Mouse (Mus musculus) hindbrain, embryonic 12.5 days (tissue): ENCODE results near the gene Ankrd35. TPM values are rescaled to one million over a fixed set of nuclear protein-coding genes. Genes with fewer than 3 reads are reported as not detected.

Experiments
- ATAC-seq: fragments of 200-750 bp; cut with Nextera tagmentation; 2 replicates; pipeline ENCODE4 v1.8.0; 2017; ENCODE audit warnings: moderate TSS enrichment; ENCODE audit not compliant: low FRiP score
- H3K27ac ChIP-seq: fragments of 300-500 bp; sonication (generic); 2 replicates; pipeline ENCODE4 v1.5.1; 2016; ENCODE audit warnings: mild to moderate bottlenecking
- H3K27me3 ChIP-seq: fragments of 300-500 bp; sonication (generic); 2 replicates; pipeline ENCODE4 v1.6.1; 2016; ENCODE audit warnings: mild to moderate bottlenecking
- H3K36me3 ChIP-seq: fragments of 300-500 bp; sonication (generic); 2 replicates; pipeline ENCODE4 v1.6.1; 2016; ENCODE audit warnings: mild to moderate bottlenecking
- H3K4me1 ChIP-seq: fragments of 300-500 bp; sonication (generic); 2 replicates; pipeline ENCODE4 v1.6.1; 2016
- H3K4me2 ChIP-seq: fragments of 300-500 bp; sonication (generic); replicated peaks from 2 replicates; pipeline ENCODE4 v1.6.1; 2016; ENCODE audit warnings: mild to moderate bottlenecking
- H3K4me3 ChIP-seq: fragments of 300-500 bp; sonication (generic); 2 replicates; pipeline ENCODE4 v1.5.1; 2016; ENCODE audit warnings: mild to moderate bottlenecking
- H3K9ac ChIP-seq: fragments of 300-500 bp; sonication (generic); 2 replicates; pipeline ENCODE4 v1.6.1; 2016; ENCODE audit warnings: mild to moderate bottlenecking, moderate library complexity
- H3K9me3 ChIP-seq: fragments of 300-500 bp; sonication (generic); replicated peaks from 2 replicates; pipeline ENCODE4 v1.6.1; 2016; ENCODE audit warnings: mild to moderate bottlenecking
- WGBS: fragments of 180-500 bp; shearing (Covaris S2); methylation state at CpG from one replicate; pipeline ENCODE4 v1.1.7; 2016; 5-methylcytosine and 5-hydroxymethylcytosine counted together
- polyA plus RNA-seq: library from polyadenylated mRNA; unstranded; fragments of >200 nt; fragmentation: Nextera tagmentation; extraction: Ambion mirVana; gene quantifications from 2 replicates; pipeline ENCODE4 v1.2.1, GENCODE M21; 2016

Gene Ankrd35
- polyA plus RNA-seq, 1 experiment from 2014 or later = 0.58 TPM

- peaks cover 25% of the 10 kb centered on the region for H3K36me3 ChIP-seq
- peak; percentile 93 for ATAC-seq
- peak overlapping the region; percentile 86 for H3K4me3 ChIP-seq
Observed at GRCm38 (mm10) chr3:96696766-96697732, 27.1 kb downstream of the Ankrd35 start.

GRCm38 (mm10) chr3:96698993-96699690 lies 29.2 kb downstream of the Ankrd35 start:
- no peak overlapping the region for H3K4me3 ChIP-seq
- no peaks in the 10 kb centered on the region for H3K27me3 ChIP-seq
- H3K36me3 ChIP-seq = peaks cover 42% of the 10 kb centered on the region
- no peaks in the 10 kb centered on the region for H3K9me3 ChIP-seq
- 57% methylated on average over 19 of the region's 19 CpGs for WGBS
- H3K4me1 ChIP-seq = peaks cover 22% of the 10 kb centered on the region
- H3K9ac ChIP-seq = no peak overlapping the region
- H3K4me2 ChIP-seq = no peak overlapping the region
- H3K27ac ChIP-seq = no peak overlapping the region
- ATAC-seq = no peak

More at GRCm38 (mm10) chr3:96696766-96697732, 27.1 kb downstream of the Ankrd35 start:
- H3K4me2 ChIP-seq = peak overlapping the region; percentile 69
- H3K9me3 ChIP-seq = no peaks in the 10 kb centered on the region
- H3K4me1 ChIP-seq = peaks cover 25% of the 10 kb centered on the region
- under 1% methylated on average over 71 of the region's 85 CpGs for WGBS
- H3K9ac ChIP-seq = peak overlapping the region; percentile 88
- H3K27me3 ChIP-seq = no peaks in the 10 kb centered on the region
- H3K27ac ChIP-seq = peak overlapping the region; percentile 96

GRCm38 (mm10) chr3:96700376-96700775 lies 30.4 kb downstream of the Ankrd35 start:
- no peaks in the 10 kb centered on the region for H3K27me3 ChIP-seq
- peaks cover 49% of the 10 kb centered on the region for H3K36me3 ChIP-seq

GRCm38 (mm10) chr3:96701003-96701402 lies 31.1 kb downstream of the Ankrd35 start:
- no peak for ATAC-seq
- Histone ChIP-seq H3K4me2 (no peak overlapping the region), H3K9ac (no peak overlapping the region), H3K27ac (no peak overlapping the region), H3K4me3 (no peak overlapping the region), H3K27me3 (no peaks in the 10 kb centered on the region), H3K4me1 (peaks cover 17% of the 10 kb centered on the region), H3K36me3 (peaks cover 49% of the 10 kb centered on the region), H3K9me3 (no peaks in the 10 kb centered on the region)
- WGBS = 82% methylated on average over 4 of the region's 4 CpGs

More at GRCm38 (mm10) chr3:96700376-96700775, 30.4 kb downstream of the Ankrd35 start:
- Histone ChIP-seq H3K9ac (no peak overlapping the region), H3K4me2 (no peak overlapping the region), H3K27ac (no peak overlapping the region), H3K9me3 (no peaks in the 10 kb centered on the region), H3K4me3 (no peak overlapping the region), H3K4me1 (peaks cover 22% of the 10 kb centered on the region)
- ATAC-seq = no peak
- WGBS = 52% methylated on average over 7 of the region's 7 CpGs

GRCm38 (mm10) chr3:96704778-96705177 lies 34.8 kb downstream of the Ankrd35 start:
- Histone ChIP-seq H3K4me2 (no peak overlapping the region), H3K27me3 (peaks cover 6% of the 10 kb centered on the region), H3K4me1 (peaks cover 3% of the 10 kb centered on the region; the same call in 1 of the 2 replicates), H3K36me3 (peaks cover 49% of the 10 kb centered on the region), H3K9ac (no peak overlapping the region), H3K27ac (no peak overlapping the region), H3K4me3 (no peak overlapping the region), H3K9me3 (no peaks in the 10 kb centered on the region)
- no peak for ATAC-seq
- WGBS = 69% methylated on average over 11 of the region's 11 CpGs

GRCm38 (mm10) chr3:96706217-96706616 lies 36.3 kb downstream of the Ankrd35 start:
- no peak for ATAC-seq

DNA sequence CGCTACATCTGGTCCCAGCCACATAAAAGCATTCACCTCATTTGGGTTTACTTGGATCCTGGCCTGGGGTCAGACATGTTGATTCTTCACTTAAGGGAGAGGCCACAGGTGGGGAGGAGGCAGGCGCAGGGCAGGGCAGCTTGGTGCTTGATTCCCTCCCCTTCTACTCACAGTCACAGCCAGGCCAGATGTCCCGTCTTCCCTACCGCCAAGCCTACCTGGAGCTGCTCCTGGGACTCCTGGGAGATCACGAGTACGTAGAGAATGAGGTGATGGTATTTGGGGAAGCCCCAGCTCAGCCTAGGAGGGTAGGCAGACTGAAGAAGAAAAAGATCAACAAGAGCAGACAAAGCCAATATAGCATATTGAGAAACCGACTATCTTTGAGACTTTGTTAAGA lies 37.1 kb downstream of the Ankrd35 start:
- Histone ChIP-seq H3K4me3 (no peak overlapping the region), H3K27ac (no peak overlapping the region), H3K4me2 (no peak overlapping the region), H3K36me3 (peaks cover 50% of the 10 kb centered on the region), H3K9ac (no peak overlapping the region), H3K9me3 (no peaks in the 10 kb centered on the region), H3K27me3 (peaks cover 6% of the 10 kb centered on the region), H3K4me1 (peaks cover 3% of the 10 kb centered on the region; the same call in 1 of the 2 replicates)
- no peak for ATAC-seq
- WGBS = 83% methylated on average over 7 of the region's 7 CpGs

More at GRCm38 (mm10) chr3:96706217-96706616, 36.3 kb downstream of the Ankrd35 start:
- Histone ChIP-seq H3K4me1 (peaks cover 3% of the 10 kb centered on the region; the same call in 1 of the 2 replicates), H3K4me3 (no peak overlapping the region), H3K4me2 (no peak overlapping the region), H3K9ac (no peak overlapping the region), H3K36me3 (peaks cover 50% of the 10 kb centered on the region), H3K27me3 (peaks cover 6% of the 10 kb centered on the region), H3K9me3 (no peaks in the 10 kb centered on the region), H3K27ac (no peak overlapping the region)
- WGBS = 94% methylated on average over 11 of the region's 11 CpGs

DNA sequence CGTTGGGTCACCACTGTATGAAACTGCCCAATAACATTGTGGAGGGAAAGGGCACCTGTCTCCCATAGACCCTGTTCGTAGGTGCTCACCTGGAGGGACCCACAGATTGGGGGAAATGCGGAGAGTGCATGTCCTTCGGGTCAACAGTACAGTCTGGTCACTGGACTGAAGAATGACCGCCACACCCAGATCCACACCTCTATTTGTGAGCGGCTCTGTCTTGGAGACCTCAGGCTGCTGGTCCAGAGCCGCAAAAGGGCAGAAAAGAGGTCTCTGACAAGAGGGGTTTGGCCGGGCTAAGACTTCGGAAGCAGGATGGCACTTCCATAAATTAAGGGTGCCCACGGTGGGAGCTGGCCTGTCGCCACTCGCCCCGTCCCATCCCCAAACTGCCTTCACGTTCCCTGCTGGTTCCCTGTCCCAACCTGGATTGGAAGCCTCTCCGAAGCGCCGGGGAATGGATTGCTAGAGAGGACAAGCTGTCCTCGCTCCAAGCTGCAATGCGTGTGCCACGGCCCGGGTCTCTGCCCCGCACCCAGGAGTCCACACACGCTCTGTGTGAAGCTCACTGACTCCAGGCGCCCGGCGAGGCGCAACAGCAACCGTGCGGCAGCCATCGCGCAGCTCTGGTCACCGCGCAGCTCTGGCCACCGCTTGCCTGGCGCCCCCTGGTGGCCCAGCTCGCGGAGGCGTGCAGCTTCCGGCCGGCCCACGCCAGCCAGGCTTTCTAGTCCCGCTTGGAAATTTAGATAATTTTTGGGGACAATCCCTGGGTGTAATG lies 38.2 kb downstream of the Ankrd35 start, which contains the start of gene Nudt17:
TSS of gene Nudt17 (minus strand) at position 660 of the 781 bp plus-strand sequence.
- Histone ChIP-seq H3K27ac (no peak within 1 kb of the TSS), H3K4me1 (peaks cover 3% of the 10 kb centered on the region; the same call in 1 of the 2 replicates), H3K36me3 (peaks cover 54% of the 10 kb centered on the region), H3K9me3 (no peaks in the 10 kb centered on the region), H3K27me3 (peaks cover 6% of the 10 kb centered on the region), H3K9ac (peak within 1 kb of the TSS; percentile 59), H3K4me2 (peak within 1 kb of the TSS; percentile 81), H3K4me3 (peak within 1 kb of the TSS; percentile 42)
- peak; percentile 83 for ATAC-seq
- 6% methylated on average over 42 of the region's 42 CpGs for WGBS

- no peak overlapping the region for H3K9ac ChIP-seq
- peaks cover 3% of the 10 kb centered on the region; the same call in 1 of the 2 replicates for H3K4me1 ChIP-seq
- peak; percentile 51 for ATAC-seq
- peak overlapping the region; percentile 42; the same call in 1 of the 2 replicates for H3K4me3 ChIP-seq
- no peak overlapping the region for H3K27ac ChIP-seq
- H3K27me3 ChIP-seq = peaks cover 6% of the 10 kb centered on the region
- H3K36me3 ChIP-seq = peaks cover 54% of the 10 kb centered on the region
- 52% methylated on average over 2 of the region's 2 CpGs for WGBS
- H3K4me2 ChIP-seq = peak overlapping the region; percentile 81
- H3K9me3 ChIP-seq = no peaks in the 10 kb centered on the region
Observed at GRCm38 (mm10) chr3:96708684-96709064, 38.7 kb downstream of the Ankrd35 start.

GRCm38 (mm10) chr3:96714286-96714685 lies 44.4 kb downstream of the Ankrd35 start:
- no peak overlapping the region for H3K9ac ChIP-seq
- 95% methylated on average over 5 of the region's 5 CpGs for WGBS
- H3K27me3 ChIP-seq = no peaks in the 10 kb centered on the region
- H3K4me1 ChIP-seq = no peaks in the 10 kb centered on the region; the same call in 1 of the 2 replicates
- no peak for ATAC-seq
- no peaks in the 10 kb centered on the region for H3K9me3 ChIP-seq
- H3K4me3 ChIP-seq = no peak overlapping the region
- peaks cover 82% of the 10 kb centered on the region for H3K36me3 ChIP-seq
- H3K4me2 ChIP-seq = no peak overlapping the region
- no peak overlapping the region for H3K27ac ChIP-seq

- ATAC-seq = no peak
- H3K27ac ChIP-seq = no peak overlapping the region
- H3K4me3 ChIP-seq = no peak overlapping the region
- no peak overlapping the region for H3K9ac ChIP-seq
- no peaks in the 10 kb centered on the region; the same call in none of the 2 replicates for H3K4me1 ChIP-seq
- no peaks in the 10 kb centered on the region for H3K27me3 ChIP-seq
- H3K36me3 ChIP-seq = peaks cover 80% of the 10 kb centered on the region
- no peak overlapping the region for H3K4me2 ChIP-seq
- WGBS = 83% methylated on average over 2 of the region's 2 CpGs
- H3K9me3 ChIP-seq = no peaks in the 10 kb centered on the region
Observed at GRCm38 (mm10) chr3:96715854-96716253, 45.9 kb downstream of the Ankrd35 start.
